Mouse (Mus musculus) kidney, adult 2 months (tissue): ENCODE data around the gene Prdm1. TPM values are rescaled to one million over a fixed set of nuclear protein-coding genes. Genes with fewer than 3 reads are reported as not detected.

Source experiments
- DNase-seq: peaks from one replicate; pipeline ENCODE4 v3.0.0; 2021
- H3K27ac ChIP-seq: fragments of 200-500 bp; 2 replicates; pipeline ENCODE4 v1.5.1; 2012; ENCODE audit warnings: low read depth, low read length, control low read depth, inconsistent platforms; ENCODE audit not compliant: insufficient read depth
- H3K27me3 ChIP-seq: fragments of 200-500 bp; replicated peaks from 2 replicates; pipeline ENCODE4 v1.6.1; 2012; ENCODE audit warnings: mild to moderate bottlenecking, moderate library complexity, low read length, inconsistent platforms; ENCODE audit not compliant: control insufficient read depth, insufficient read depth
- H3K36me3 ChIP-seq: fragments of 200-500 bp; 2 replicates; pipeline ENCODE4 v1.6.1; 2012; ENCODE audit warnings: mild to moderate bottlenecking, moderate library complexity, low read length, inconsistent platforms; ENCODE audit not compliant: control insufficient read depth, insufficient read depth
- H3K4me1 ChIP-seq: fragments of 200-500 bp; 2 replicates; pipeline ENCODE4 v1.6.1; 2011; ENCODE audit warnings: low read length; ENCODE audit not compliant: control insufficient read depth, insufficient read depth
- H3K4me3 ChIP-seq: fragments of 200-500 bp; 2 replicates; pipeline ENCODE4 v1.5.1; 2011; ENCODE audit warnings: mild to moderate bottlenecking, low read depth, low read length, control low read depth; ENCODE audit not compliant: insufficient read depth
- CTCF ChIP-seq: fragments of 200-500 bp; conservative IDR thresholded peaks from 2 replicates; pipeline ENCODE4 v1.5.1; 2011; ENCODE audit warnings: low read depth, mild to moderate bottlenecking, control low read depth, low read length, moderate library complexity, mixed read lengths; ENCODE audit not compliant: insufficient read depth, insufficient read length
- POLR2A ChIP-seq: fragments of 200-500 bp; IDR thresholded peaks from one replicate; pipeline ENCODE4 v1.6.1; 2011; ENCODE audit warnings: low read depth, low read length, control low read depth
- WGBS: fragments of 180-500 bp; shearing (Covaris S2); methylation state at CpG from one replicate; pipeline ENCODE4 v1.1.7; 2018; 5-methylcytosine and 5-hydroxymethylcytosine counted together
- polyA plus RNA-seq: library from polyadenylated mRNA; depleted of rRNA; stranded (reverse); fragments of >200 nt; gene quantifications from 2 replicates; pipeline ENCODE4 v1.2.3, GENCODE M21; 2012

Gene Prdm1
- polyA plus RNA-seq, 1 experiment: 1.9 TPM

- H3K27me3 ChIP-seq: no peaks in the 10 kb centered on the region
- peaks cover 10% of the 10 kb centered on the region; the same call in 1 of the 2 replicates for H3K4me1 ChIP-seq
- TF ChIP-seq POLR2A: no peak
- no peak for TF ChIP-seq CTCF
- no peak overlapping the region for H3K27ac ChIP-seq
- no peak overlapping the region for H3K4me3 ChIP-seq
- no peak for DNase-seq
- WGBS: 76% methylated on average over 11 of the region's 11 CpGs
- no peaks in the 10 kb centered on the region for H3K36me3 ChIP-seq
These were observed 96.1 kb downstream of the Prdm1 start for GRCm38 (mm10) chr10:44432235-44432634.

DNA sequence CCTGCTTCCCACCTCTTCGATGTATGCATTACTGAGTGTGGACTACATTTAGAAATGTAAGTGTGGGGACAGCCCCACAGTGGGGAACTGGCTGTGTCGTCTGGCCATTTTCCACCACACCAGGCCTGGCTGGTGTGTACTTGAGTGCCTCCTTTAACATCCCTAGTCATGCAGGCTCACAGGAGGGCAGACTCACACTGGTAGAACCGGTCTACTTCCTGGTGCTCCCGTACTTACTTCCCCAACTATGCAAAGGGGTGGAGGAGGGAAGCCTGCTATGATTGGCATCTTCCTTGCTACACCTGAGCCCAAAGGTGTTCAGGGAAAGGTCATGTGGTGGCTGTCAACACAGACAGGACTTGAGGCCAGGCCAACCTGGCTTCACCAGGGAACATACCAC is 96.6 kb downstream of the Prdm1 start:
- DNase-seq: peak; percentile 45
- no peak for TF ChIP-seq CTCF
- no peak for TF ChIP-seq POLR2A
- Histone ChIP-seq H3K36me3 (no peaks in the 10 kb centered on the region), H3K4me3 (no peak overlapping the region), H3K4me1 (peaks cover 10% of the 10 kb centered on the region; the same call in 1 of the 2 replicates), H3K27me3 (no peaks in the 10 kb centered on the region), H3K27ac (peak overlapping the region; percentile 13; the same call in 1 of the 2 replicates)
- WGBS: 76% methylated on average over 4 of the region's 4 CpGs

GRCm38 (mm10) chr10:44429177-44429888 is 99.0 kb downstream of the Prdm1 start:
- Histone ChIP-seq H3K27me3 (no peaks in the 10 kb centered on the region), H3K4me1 (peaks cover 7% of the 10 kb centered on the region; the same call in 1 of the 2 replicates), H3K4me3 (no peak overlapping the region), H3K36me3 (no peaks in the 10 kb centered on the region), H3K27ac (no peak overlapping the region)
- no peak for DNase-seq
- TF ChIP-seq CTCF (no peak), POLR2A (no peak)
- 91% methylated on average over 14 of the region's 14 CpGs for WGBS

- Histone ChIP-seq H3K27me3 (no peaks in the 10 kb centered on the region), H3K4me3 (no peak overlapping the region), H3K36me3 (no peaks in the 10 kb centered on the region), H3K4me1 (peaks cover 7% of the 10 kb centered on the region; the same call in 1 of the 2 replicates), H3K27ac (peak overlapping the region; percentile 80)
- WGBS: 34% methylated on average over 12 of the region's 12 CpGs
- no peak for TF ChIP-seq POLR2A
- no peak for TF ChIP-seq CTCF
- peak; percentile 90 for DNase-seq
These were observed 100.4 kb downstream of the Prdm1 start for GRCm38 (mm10) chr10:44427891-44428361.

DNA sequence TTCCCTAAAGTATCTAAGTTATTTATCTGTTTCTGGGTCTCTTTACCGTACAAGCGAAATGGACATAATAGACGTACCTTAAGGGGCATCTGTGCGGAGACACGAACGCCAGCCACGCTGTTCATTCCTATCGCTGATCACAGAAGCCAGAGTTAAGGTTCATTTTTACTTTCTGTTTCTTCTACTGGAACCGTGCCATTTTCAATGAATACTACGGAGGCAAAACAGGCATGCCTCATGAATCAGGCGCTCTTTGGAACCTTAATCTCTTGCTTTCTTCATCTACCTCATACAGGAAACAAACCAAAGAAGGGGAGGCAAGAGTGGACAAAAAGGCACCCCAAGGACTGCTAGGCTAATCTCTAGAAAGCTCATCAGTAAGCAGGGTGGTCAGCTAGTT is 100.9 kb downstream of the Prdm1 start:
- peak; percentile 62 for DNase-seq
- peak overlapping the region; percentile 80 for H3K27ac ChIP-seq
- no peak overlapping the region for H3K4me3 ChIP-seq
- no peaks in the 10 kb centered on the region for H3K27me3 ChIP-seq
- H3K4me1 ChIP-seq: peaks cover 7% of the 10 kb centered on the region; the same call in 1 of the 2 replicates
- WGBS: 44% methylated on average over 11 of the region's 11 CpGs
- H3K36me3 ChIP-seq: no peaks in the 10 kb centered on the region
- no peak for TF ChIP-seq CTCF
- TF ChIP-seq POLR2A: no peak

DNA sequence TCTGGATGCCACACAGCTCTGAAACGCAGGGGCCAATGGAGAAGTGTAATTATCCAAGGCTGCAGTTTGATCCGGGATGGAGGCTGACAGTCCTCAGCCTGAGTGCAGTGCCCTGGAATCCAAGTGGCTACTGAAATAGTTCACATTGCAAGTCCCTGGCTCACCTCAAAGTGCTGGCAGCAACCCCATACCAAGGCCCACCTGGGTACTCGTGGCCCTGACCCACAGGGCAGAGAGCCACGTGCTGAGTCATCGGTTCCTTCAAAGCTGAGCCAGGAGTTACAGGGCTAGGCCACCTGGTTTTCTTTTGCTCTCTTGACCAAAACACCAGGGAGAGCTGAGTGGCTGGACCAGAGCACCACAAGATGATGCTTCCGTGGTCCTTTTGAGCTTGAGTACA is 103.3 kb downstream of the Prdm1 start:
- H3K4me3 ChIP-seq: no peak overlapping the region
- H3K36me3 ChIP-seq: no peaks in the 10 kb centered on the region
- H3K27me3 ChIP-seq: no peaks in the 10 kb centered on the region
- 54% methylated on average over 6 of the region's 6 CpGs for WGBS
- no peak overlapping the region for H3K27ac ChIP-seq
- H3K4me1 ChIP-seq: peaks cover 7% of the 10 kb centered on the region; the same call in 1 of the 2 replicates
- TF ChIP-seq POLR2A (no peak), CTCF (no peak)
- peak; percentile 48 for DNase-seq

GRCm38 (mm10) chr10:44421896-44422295 is 106.4 kb downstream of the Prdm1 start:
- no peaks in the 10 kb centered on the region for H3K36me3 ChIP-seq
- TF ChIP-seq CTCF: no peak
- TF ChIP-seq POLR2A: no peak
- no peaks in the 10 kb centered on the region for H3K4me1 ChIP-seq
- 53% methylated on average over 1 of the region's 1 CpGs for WGBS
- no peak overlapping the region for H3K4me3 ChIP-seq
- H3K27ac ChIP-seq: no peak overlapping the region
- no peak for DNase-seq
- no peaks in the 10 kb centered on the region for H3K27me3 ChIP-seq
